Mouse (Mus musculus) hindbrain, embryonic 15.5 days (tissue): ENCODE data around the gene Tsc22d4. TPM values are rescaled to one million over a fixed set of nuclear protein-coding genes. Genes with fewer than 3 reads are reported as not detected.

ENCODE experiments used
- ATAC-seq: fragments of 200-750 bp; cut with Nextera tagmentation; 2 replicates; pipeline ENCODE4 v1.8.0; 2017; ENCODE audit warnings: low read depth, moderate number of reproducible peaks, moderate TSS enrichment; ENCODE audit not compliant: low FRiP score
- H3K27ac ChIP-seq: fragments of 300-500 bp; sonication (generic); replicated peaks from 2 replicates; pipeline ENCODE4 v1.5.1; 2015; ENCODE audit warnings: mild to moderate bottlenecking, inconsistent platforms
- H3K27me3 ChIP-seq: fragments of 300-500 bp; sonication (generic); 2 replicates; pipeline ENCODE4 v1.6.1; 2015; ENCODE audit warnings: control low read depth, inconsistent platforms
- H3K36me3 ChIP-seq: fragments of 300-500 bp; sonication (generic); 2 replicates; pipeline ENCODE4 v1.6.1; 2015; ENCODE audit warnings: control low read depth, inconsistent platforms
- H3K4me1 ChIP-seq: fragments of 300-500 bp; sonication (generic); replicated peaks from 2 replicates; pipeline ENCODE4 v1.6.1; 2015; ENCODE audit warnings: control low read depth, inconsistent platforms
- H3K4me2 ChIP-seq: fragments of 300-500 bp; sonication (generic); 2 replicates; pipeline ENCODE4 v1.6.1; 2015; ENCODE audit warnings: moderate library complexity, mild to moderate bottlenecking, inconsistent platforms
- H3K4me3 ChIP-seq: fragments of 300-500 bp; sonication (generic); 2 replicates; pipeline ENCODE4 v1.5.1; 2015; ENCODE audit warnings: mild to moderate bottlenecking, inconsistent platforms
- H3K9ac ChIP-seq: fragments of 300-500 bp; sonication (generic); 2 replicates; pipeline ENCODE4 v1.6.1; 2015; ENCODE audit warnings: inconsistent platforms
- H3K9me3 ChIP-seq: fragments of 300-500 bp; sonication (generic); 2 replicates; pipeline ENCODE4 v1.6.1; 2016; ENCODE audit warnings: control low read depth, inconsistent platforms
- WGBS: fragments of 180-500 bp; shearing (Covaris S2); methylation state at CpG from one replicate; pipeline ENCODE4 v1.1.7; 2015; 5-methylcytosine and 5-hydroxymethylcytosine counted together
- polyA plus RNA-seq: library from polyadenylated mRNA; unstranded; fragments of >200 nt; fragmentation: Nextera tagmentation; extraction: Ambion mirVana; gene quantifications from 2 replicates; pipeline ENCODE4 v1.2.1, GENCODE M21; 2015

The Tsc22d4 gene
- polyA plus RNA-seq, 1 experiment from 2014 or later: 88.6 TPM

DNA sequence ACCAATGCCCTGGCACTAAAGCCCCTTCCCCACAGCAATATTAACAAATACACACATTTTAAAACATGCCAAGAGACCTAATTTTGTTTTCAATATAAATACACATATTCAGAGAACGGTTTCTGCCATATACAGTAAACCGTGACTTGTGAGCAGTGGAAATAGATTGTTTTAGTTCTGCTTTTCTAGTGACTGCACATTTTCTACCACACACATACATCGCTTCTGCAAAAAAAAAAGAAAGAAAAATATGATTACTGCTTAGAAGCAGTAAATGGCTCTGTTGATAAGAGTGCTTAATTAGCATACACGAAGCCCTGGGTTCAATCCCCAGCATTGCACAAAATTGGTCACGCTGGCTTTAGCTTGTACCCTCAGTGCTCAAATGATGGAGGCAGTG is 21.7 kb upstream of the Tsc22d4 start:
- no peak overlapping the region for H3K4me2 ChIP-seq
- 86% methylated on average over 5 of the region's 5 CpGs for WGBS
- no peak for ATAC-seq
- H3K9ac ChIP-seq: no peak overlapping the region
- no peak overlapping the region for H3K27ac ChIP-seq
- peaks cover 3% of the 10 kb centered on the region; the same call in 1 of the 2 replicates for H3K4me1 ChIP-seq
- no peaks in the 10 kb centered on the region for H3K36me3 ChIP-seq
- no peak overlapping the region for H3K4me3 ChIP-seq
- H3K27me3 ChIP-seq: no peaks in the 10 kb centered on the region
- no peaks in the 10 kb centered on the region for H3K9me3 ChIP-seq

DNA sequence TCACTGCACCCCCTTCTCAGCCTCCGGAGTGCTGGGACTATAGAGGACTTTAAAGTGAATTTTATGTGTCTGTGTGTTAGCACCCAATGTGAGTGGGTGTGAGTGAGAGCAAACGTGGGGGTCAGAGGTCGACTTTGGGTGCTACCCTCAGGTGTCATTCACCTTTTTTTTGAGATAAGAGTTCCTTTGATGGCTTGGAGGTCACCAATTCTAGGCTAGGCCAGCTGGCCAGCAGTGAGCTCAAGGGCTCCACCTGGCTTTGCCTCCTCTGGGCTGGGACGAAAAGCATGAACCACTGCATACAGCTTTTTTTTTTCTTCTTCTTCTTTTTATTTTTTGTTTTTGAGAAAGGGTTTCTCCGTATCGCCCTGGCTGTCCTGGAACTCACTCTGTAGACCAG is 18.8 kb upstream of the Tsc22d4 start:
- H3K9ac ChIP-seq: no peak overlapping the region
- no peaks in the 10 kb centered on the region for H3K27me3 ChIP-seq
- no peak overlapping the region for H3K4me2 ChIP-seq
- H3K4me1 ChIP-seq: peaks cover 6% of the 10 kb centered on the region
- no peak for ATAC-seq
- H3K9me3 ChIP-seq: no peaks in the 10 kb centered on the region
- WGBS: 79% methylated on average over 6 of the region's 6 CpGs
- no peak overlapping the region for H3K27ac ChIP-seq
- H3K36me3 ChIP-seq: peaks cover 15% of the 10 kb centered on the region
- H3K4me3 ChIP-seq: no peak overlapping the region

DNA sequence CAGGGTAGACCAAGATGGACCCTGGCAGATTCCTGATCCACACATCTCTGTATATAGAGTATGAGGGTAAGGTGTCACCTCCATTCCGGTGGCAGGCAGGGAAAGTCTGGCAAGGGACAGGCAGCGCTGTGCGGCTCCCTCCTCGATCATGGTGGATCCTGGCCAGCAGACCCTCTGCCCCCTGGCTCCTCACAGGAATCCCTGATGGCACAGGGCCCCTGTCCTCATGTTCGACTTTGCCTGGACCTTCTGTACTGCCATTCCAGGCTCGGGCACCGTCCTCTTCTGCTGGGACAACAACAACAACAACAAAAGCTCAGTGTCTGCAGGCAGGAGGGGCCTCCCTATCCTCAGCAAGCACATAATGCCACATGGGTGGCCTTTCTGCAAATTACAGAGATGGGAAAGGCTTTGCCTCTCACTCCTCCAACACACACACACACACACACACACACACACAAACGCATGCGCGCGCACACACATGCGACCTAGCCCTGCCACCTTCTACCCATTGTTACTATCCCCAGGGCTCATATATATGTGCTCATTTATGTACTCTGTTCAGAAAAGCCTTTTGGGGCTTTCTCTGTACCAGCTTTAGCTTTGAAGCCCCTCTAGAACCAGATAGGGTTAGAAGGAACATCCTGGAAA is 11.8 kb upstream of the Tsc22d4 start:
- ATAC-seq: peak; percentile 65
- H3K9ac ChIP-seq: peak overlapping the region; percentile 28; the same call in 1 of the 2 replicates
- H3K36me3 ChIP-seq: peaks cover 43% of the 10 kb centered on the region
- no peaks in the 10 kb centered on the region for H3K9me3 ChIP-seq
- H3K27ac ChIP-seq: peak overlapping the region; percentile 92
- WGBS: 15% methylated on average over 12 of the region's 12 CpGs
- no peaks in the 10 kb centered on the region for H3K27me3 ChIP-seq
- peak overlapping the region; percentile 30 for H3K4me3 ChIP-seq
- H3K4me1 ChIP-seq: peaks cover 50% of the 10 kb centered on the region
- peak overlapping the region; percentile 58 for H3K4me2 ChIP-seq

DNA sequence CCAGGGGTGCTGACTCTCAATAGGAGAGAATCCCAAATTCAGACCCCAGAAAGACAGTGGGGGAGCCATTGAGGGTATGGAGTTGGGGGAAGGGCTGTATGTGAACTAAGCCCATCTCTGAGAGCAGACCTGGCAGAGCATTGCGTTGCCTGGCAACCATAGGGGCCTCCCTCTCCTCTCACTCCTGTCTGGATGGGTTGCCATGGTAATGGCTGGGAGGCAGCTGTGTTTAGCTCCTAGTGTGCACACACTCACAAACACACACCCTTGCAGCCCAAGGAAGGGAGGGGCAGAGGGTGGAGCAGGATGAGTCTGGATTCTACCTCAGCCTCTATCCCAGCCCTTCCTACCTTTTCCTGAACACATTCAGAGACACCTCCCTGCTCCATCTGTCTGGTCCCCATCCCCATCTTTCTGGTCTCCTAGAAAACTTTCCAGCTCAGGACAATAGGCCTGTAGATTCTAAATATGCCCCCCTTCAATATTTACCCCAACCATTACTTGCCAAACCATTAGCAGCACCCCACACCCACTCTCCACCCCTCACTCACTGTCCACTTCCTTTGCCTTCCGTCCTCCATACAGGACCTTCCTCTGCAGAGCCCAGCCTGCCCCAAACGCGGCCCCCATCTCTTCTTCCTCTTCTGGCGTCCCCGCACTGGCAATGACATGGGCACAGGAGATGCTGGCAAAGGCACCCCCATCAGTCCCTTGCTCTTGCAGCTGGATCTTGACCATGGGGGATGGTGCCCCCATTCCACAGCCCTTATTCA is 11.1 kb upstream of the Tsc22d4 start:
- peak; percentile 94 for ATAC-seq
- 35% methylated on average over 6 of the region's 6 CpGs for WGBS
- peak overlapping the region; percentile 30 for H3K4me3 ChIP-seq
- H3K4me2 ChIP-seq: peak overlapping the region; percentile 58
- H3K9me3 ChIP-seq: no peaks in the 10 kb centered on the region
- H3K4me1 ChIP-seq: peaks cover 57% of the 10 kb centered on the region
- H3K36me3 ChIP-seq: peaks cover 40% of the 10 kb centered on the region
- H3K27me3 ChIP-seq: no peaks in the 10 kb centered on the region
- H3K9ac ChIP-seq: peak overlapping the region; percentile 39
- H3K27ac ChIP-seq: peak overlapping the region; percentile 92

DNA sequence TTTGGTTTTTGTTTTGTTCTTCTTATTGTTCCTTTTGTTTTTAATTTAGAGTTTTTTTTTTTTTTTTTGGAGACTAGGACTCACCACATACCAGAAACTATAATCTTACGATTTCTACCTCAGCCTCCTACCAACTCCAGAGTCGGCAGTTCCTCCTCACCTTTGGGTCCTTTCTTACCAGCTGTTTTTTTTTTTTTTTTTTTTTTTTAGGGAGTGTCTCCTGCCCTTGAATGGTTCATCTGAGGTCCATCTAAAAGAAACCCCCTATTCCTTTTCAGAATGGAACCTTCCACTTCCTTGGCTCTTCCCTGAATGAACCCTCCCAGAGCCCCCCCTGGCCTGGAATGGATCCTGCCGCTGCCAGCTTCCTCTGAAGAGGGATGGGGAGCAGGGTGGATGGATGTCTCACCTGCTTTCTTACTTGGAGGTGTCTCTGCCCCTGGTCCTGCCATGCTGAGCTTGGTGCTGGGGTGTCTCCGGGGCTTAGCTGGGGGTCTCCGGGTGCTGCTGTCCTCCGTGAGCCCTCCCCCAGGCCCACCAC is 8.1 kb upstream of the Tsc22d4 start:
- peak overlapping the region; percentile 94 for H3K4me2 ChIP-seq
- H3K27me3 ChIP-seq: no peaks in the 10 kb centered on the region
- no peaks in the 10 kb centered on the region for H3K9me3 ChIP-seq
- peak overlapping the region; percentile 93 for H3K27ac ChIP-seq
- H3K9ac ChIP-seq: 0 out of 2 replicates have a peak overlapping the region, but pooled peaks have one; percentile 62
- peak overlapping the region; percentile 2; the same call in 1 of the 2 replicates for H3K4me3 ChIP-seq
- ATAC-seq: no peak
- H3K36me3 ChIP-seq: peaks cover 23% of the 10 kb centered on the region
- WGBS: 83% methylated on average over 6 of the region's 6 CpGs
- peaks cover 67% of the 10 kb centered on the region for H3K4me1 ChIP-seq

DNA sequence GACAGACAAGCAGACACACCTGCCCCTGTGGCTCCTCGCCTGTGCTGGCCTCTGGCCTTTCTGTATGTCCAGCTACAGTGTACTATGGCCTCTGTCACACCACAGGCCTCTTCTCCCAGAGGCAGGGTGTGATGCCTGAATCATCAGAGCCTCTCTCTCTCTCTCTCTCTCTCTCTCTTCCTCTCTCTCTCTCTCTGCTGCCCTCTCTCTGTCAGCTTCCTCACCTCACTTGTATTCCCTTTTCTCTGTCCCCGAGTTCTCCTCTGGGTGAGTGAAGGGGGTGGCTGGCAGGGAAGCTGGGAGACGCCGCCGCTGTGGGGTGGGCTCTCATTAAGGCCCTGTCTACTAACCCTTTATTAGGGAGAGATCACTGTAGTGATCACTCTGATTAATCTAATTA is 7.0 kb upstream of the Tsc22d4 start:
- no peak for ATAC-seq
- peak overlapping the region; percentile 93 for H3K27ac ChIP-seq
- H3K4me1 ChIP-seq: peaks cover 59% of the 10 kb centered on the region
- peaks cover 17% of the 10 kb centered on the region for H3K36me3 ChIP-seq
- H3K27me3 ChIP-seq: no peaks in the 10 kb centered on the region
- peak overlapping the region; percentile 64 for H3K4me3 ChIP-seq
- 31% methylated on average over 5 of the region's 5 CpGs for WGBS
- peak overlapping the region; percentile 62 for H3K9ac ChIP-seq
- no peaks in the 10 kb centered on the region for H3K9me3 ChIP-seq
- H3K4me2 ChIP-seq: peak overlapping the region; percentile 94

DNA sequence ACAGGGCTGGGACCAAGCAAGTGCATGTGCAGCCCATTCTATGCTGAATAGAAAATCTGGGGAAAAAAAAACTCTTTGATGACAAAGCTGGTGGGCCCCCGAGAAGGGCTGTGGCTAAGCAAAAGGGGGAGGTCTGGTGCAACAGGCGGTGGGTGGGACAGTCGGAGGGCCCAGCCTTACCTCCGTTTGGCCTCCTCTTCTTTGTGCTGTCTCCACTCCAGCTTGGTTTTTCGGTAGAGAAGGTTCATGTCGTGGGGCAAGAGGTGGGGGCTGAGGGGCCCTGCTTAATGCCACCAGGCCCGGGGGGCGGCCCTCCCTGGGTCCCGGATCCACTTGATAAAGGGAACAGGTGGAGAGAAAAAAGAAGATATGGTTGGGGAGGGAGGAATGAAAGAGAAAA is 6.1 kb upstream of the Tsc22d4 start:
- Histone ChIP-seq H3K9ac (peak overlapping the region; percentile 62), H3K27ac (peak overlapping the region; percentile 93), H3K27me3 (no peaks in the 10 kb centered on the region), H3K4me1 (peaks cover 50% of the 10 kb centered on the region), H3K4me2 (peak overlapping the region; percentile 94), H3K36me3 (peaks cover 17% of the 10 kb centered on the region), H3K9me3 (no peaks in the 10 kb centered on the region), H3K4me3 (peak overlapping the region; percentile 64)
- WGBS: 31% methylated on average over 9 of the region's 9 CpGs
- ATAC-seq: no peak

DNA sequence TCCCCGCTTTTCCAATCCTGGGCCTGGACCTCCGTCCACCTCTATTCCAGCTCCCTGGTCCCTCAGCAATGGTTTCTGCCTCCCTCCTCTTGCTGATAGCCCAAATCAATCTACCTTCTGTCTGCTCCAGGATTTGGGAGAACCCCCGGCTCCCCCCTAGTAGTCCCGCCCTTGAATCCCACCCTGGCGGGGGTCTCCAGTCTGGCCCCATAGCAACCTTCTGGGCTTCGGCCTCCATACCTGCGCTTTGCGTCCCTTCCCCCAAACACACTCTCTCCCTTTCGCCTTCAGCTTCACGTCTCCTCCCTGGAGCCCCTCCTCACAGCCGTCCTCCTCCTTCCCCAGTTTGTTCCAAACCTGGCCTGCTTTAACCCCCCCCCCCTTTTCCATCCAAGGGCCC is 5.0 kb upstream of the Tsc22d4 start:
- WGBS: 4% methylated on average over 11 of the region's 11 CpGs
- Histone ChIP-seq H3K4me2 (peak overlapping the region; percentile 94), H3K4me1 (peaks cover 43% of the 10 kb centered on the region), H3K36me3 (peaks cover 16% of the 10 kb centered on the region), H3K4me3 (peak overlapping the region; percentile 64), H3K27ac (peak overlapping the region; percentile 93), H3K9me3 (no peaks in the 10 kb centered on the region), H3K27me3 (no peaks in the 10 kb centered on the region), H3K9ac (peak overlapping the region; percentile 62)
- no peak; the same call in 1 of the 2 replicates for ATAC-seq

DNA sequence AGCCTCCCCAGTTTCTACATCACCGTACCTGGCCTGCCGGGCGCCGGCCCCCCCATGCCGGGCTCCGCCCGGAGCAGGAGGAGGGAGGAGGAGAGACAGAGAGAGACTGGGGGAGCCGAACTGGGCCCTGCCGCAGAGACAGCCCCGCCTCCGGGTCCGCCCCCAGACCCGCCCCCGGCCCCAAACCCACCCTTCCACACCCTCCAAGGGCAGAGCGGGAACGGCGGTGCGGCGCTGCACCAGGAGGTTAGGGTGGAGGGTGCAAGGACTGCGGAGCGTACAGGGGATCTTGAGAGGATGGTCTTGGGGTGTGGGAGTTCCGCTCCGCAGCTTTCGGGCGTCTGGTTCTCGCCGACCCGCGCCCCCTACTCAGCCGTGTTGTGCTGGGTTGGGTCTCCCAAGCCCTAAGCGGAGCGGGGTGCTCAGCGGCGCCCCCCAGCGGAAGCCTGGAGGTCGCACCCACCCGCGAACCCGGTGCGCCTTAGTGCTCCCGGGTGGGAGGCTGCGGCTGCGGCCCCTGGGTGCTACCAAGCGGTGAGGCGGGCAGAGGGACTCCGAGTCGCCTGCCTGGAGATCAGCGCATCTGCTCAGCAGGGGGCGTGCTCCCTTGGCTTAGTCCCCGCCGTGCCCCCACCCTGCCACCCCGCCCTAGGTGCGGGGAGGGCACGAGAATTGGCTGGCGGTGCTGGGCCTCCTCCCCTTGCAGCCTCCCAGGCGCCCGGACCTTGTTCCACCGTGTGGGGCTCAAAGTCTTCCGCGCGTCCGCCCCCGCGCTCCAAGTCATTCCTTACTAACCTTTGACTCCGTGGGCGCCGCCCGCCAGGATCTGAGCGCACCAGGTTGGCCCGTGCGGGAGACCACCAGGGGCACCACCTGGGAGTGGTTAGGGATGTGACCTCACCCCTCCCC is 4.3 kb upstream of the Tsc22d4 start, which contains the start of gene Nyap1:
Gene Nyap1 (minus strand): TSS at position 585 of the 909 bp plus-strand sequence.
- peak within 1 kb of the TSS; percentile 64 for H3K4me3 ChIP-seq
- 0% methylated on average over 64 of the region's 71 CpGs for WGBS
- peak; percentile 90 for ATAC-seq

DNA sequence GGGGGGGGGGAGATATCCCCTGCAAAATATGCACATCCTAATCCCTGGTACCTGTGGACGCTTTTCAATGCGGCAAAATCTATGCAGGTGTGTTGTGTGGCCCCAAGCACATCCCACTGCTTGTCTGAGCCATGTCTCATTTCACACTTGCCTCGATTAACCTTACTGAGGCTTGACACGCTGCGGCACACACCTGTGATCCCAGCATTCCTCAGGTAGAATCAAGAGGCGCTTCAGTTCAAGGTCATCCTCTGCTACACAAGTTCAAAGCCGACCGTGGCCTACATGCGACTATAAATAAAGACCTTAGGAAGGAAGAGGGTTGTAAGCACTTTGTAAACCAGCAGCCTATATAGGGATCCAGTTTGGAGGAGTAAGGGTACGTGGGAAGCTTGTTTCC is 3.5 kb upstream of the Tsc22d4 start:
- Histone ChIP-seq H3K4me1 (peaks cover 47% of the 10 kb centered on the region), H3K36me3 (0 out of 2 replicates have a peak, but pooled peaks cover 5% of the 10 kb centered on the region), H3K27ac (no peak overlapping the region), H3K4me2 (peak overlapping the region; percentile 94), H3K4me3 (peak overlapping the region; percentile 64), H3K9ac (no peak overlapping the region), H3K27me3 (no peaks in the 10 kb centered on the region), H3K9me3 (no peaks in the 10 kb centered on the region)
- WGBS: 71% methylated on average over 10 of the region's 10 CpGs
- no peak for ATAC-seq

More for the DNA sequence above, 4.3 kb upstream of the Tsc22d4 start, which contains the start of gene Nyap1:
- Histone ChIP-seq H3K4me1 (peaks cover 41% of the 10 kb centered on the region), H3K9ac (peak within 1 kb of the TSS; percentile 62), H3K36me3 (0 out of 2 replicates have a peak, but pooled peaks cover 10% of the 10 kb centered on the region), H3K27ac (peak within 1 kb of the TSS; percentile 93), H3K9me3 (no peaks in the 10 kb centered on the region), H3K27me3 (no peaks in the 10 kb centered on the region), H3K4me2 (peak within 1 kb of the TSS; percentile 94)

DNA sequence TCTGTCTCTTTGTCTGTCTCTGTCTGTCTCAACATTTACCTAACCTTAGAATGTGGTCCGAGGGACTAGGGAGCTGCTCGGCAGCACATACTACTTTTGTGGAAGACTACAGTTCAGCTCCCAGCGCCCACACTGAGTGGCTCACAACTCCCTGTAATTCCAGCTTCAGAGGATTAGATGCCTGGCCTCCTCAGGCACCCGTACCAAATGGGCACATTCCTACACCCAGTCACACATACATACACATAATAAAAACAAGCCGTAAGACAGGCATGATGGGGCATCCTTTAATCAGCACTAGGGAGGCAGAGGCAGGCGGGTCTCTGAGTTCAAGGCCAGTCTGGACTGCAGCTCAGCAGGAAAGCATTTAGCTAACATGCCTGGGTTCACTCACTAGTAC is 2.7 kb upstream of the Tsc22d4 start:
- WGBS: 94% methylated on average over 6 of the region's 6 CpGs
- Histone ChIP-seq H3K27me3 (no peaks in the 10 kb centered on the region), H3K9ac (no peak overlapping the region), H3K4me2 (no peak overlapping the region), H3K9me3 (no peaks in the 10 kb centered on the region), H3K4me1 (peaks cover 50% of the 10 kb centered on the region), H3K36me3 (0 out of 2 replicates have a peak, but pooled peaks cover 3% of the 10 kb centered on the region), H3K27ac (no peak overlapping the region), H3K4me3 (no peak overlapping the region)
- ATAC-seq: no peak
